Mouse (Mus musculus) heart, embryonic 11.5 days (tissue): ENCODE results near the gene Osbpl9. TPM values are rescaled to one million over a fixed set of nuclear protein-coding genes. Genes with fewer than 3 reads are reported as not detected.

Source experiments
- ATAC-seq: fragments of 200-750 bp; cut with Nextera tagmentation; replicated peaks from 2 replicates; pipeline ENCODE4 v1.8.0; 2017; ENCODE audit warnings: moderate library complexity; ENCODE audit not compliant: insufficient number of reproducible peaks, low FRiP score, low TSS enrichment
- H3K27ac ChIP-seq: fragments of 300-500 bp; sonication (generic); 2 replicates; pipeline ENCODE4 v1.5.1; 2014; ENCODE audit warnings: mild to moderate bottlenecking, low read depth, low read length
- H3K27me3 ChIP-seq: fragments of 300-500 bp; sonication (generic); 2 replicates; pipeline ENCODE4 v1.6.1; 2014; ENCODE audit warnings: mild to moderate bottlenecking, low read length, mixed read lengths; ENCODE audit not compliant: control insufficient read depth, insufficient read depth
- H3K36me3 ChIP-seq: fragments of 300-500 bp; sonication (generic); 2 replicates; pipeline ENCODE4 v1.6.1; 2014; ENCODE audit warnings: mild to moderate bottlenecking, low read length, moderate library complexity, mixed read lengths; ENCODE audit not compliant: control insufficient read depth, insufficient read depth
- H3K4me1 ChIP-seq: fragments of 300-500 bp; sonication (generic); 2 replicates; pipeline ENCODE4 v1.6.1; 2014; ENCODE audit warnings: low read length; ENCODE audit not compliant: control insufficient read depth, insufficient read depth
- H3K4me2 ChIP-seq: fragments of 300-500 bp; sonication (generic); 2 replicates; pipeline ENCODE4 v1.6.1; 2014; ENCODE audit warnings: mild to moderate bottlenecking, moderate library complexity
- H3K4me3 ChIP-seq: fragments of 300-500 bp; sonication (generic); 2 replicates; pipeline ENCODE4 v1.5.1; 2014; ENCODE audit warnings: low read depth, low read length
- H3K9ac ChIP-seq: fragments of 300-500 bp; sonication (generic); 2 replicates; pipeline ENCODE4 v1.6.1; 2014; ENCODE audit warnings: mild to moderate bottlenecking, low read depth, low read length, moderate library complexity
- H3K9me3 ChIP-seq: fragments of 300-500 bp; sonication (generic); replicated peaks from 2 replicates; pipeline ENCODE4 v1.6.1; 2016; ENCODE audit warnings: low read length; ENCODE audit not compliant: control insufficient read depth
- WGBS: fragments of 180-500 bp; shearing (Covaris S2); extraction: QIAGEN DNeasy Blood & Tissue Kit; methylation state at CpG from one replicate; pipeline ENCODE4 v1.1.7; 2014; ENCODE audit not compliant: insufficient replicate concordance; 5-methylcytosine and 5-hydroxymethylcytosine counted together
- polyA plus RNA-seq: library from polyadenylated mRNA; unstranded; fragments of >200 nt; fragmentation: Nextera tagmentation; extraction: Ambion mirVana; gene quantifications from 2 replicates; pipeline ENCODE4 v1.2.1, GENCODE M21; 2014

Gene Osbpl9
- polyA plus RNA-seq, 1 experiment from 2014 or later, result 46.2 TPM

- 78% methylated on average over 5 of the region's 5 CpGs for WGBS
- H3K4me3 ChIP-seq, result no peak overlapping the region
- H3K9me3 ChIP-seq, result no peaks in the 10 kb centered on the region
- H3K4me1 ChIP-seq, result peaks cover 8% of the 10 kb centered on the region
- H3K4me2 ChIP-seq, result no peak overlapping the region
- H3K27ac ChIP-seq, result no peak overlapping the region
- no peaks in the 10 kb centered on the region for H3K27me3 ChIP-seq
- H3K36me3 ChIP-seq, result no peaks in the 10 kb centered on the region
- no peak overlapping the region for H3K9ac ChIP-seq
- ATAC-seq, result no peak
These were observed 8.2 kb downstream of the Osbpl9 start for GRCm38 (mm10) chr4:109193886-109194285.

DNA sequence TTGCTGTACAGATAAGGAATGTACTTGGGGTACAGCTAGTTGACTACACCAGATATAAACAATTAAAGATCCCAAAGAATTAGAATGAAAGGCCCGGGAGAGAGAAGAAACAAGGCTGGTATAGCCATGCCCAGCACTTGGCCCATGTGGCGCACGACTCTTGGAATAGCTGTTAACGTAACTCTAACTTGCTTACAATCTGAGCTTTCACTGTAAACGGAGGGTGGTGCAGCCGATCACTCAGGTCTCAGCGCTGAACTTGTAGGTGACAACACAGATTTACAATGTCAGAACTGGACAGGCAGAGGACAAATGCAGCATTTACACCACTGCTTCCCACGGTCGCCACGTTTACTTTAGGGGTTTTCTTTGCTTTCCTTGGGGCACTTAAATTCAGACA lies 10.5 kb downstream of the Osbpl9 start:
- Histone ChIP-seq H3K9ac (no peak overlapping the region), H3K9me3 (no peaks in the 10 kb centered on the region), H3K4me3 (no peak overlapping the region), H3K27me3 (no peaks in the 10 kb centered on the region), H3K27ac (peak overlapping the region; percentile 59), H3K4me1 (peaks cover 7% of the 10 kb centered on the region), H3K36me3 (no peaks in the 10 kb centered on the region), H3K4me2 (peak overlapping the region; percentile 39)
- no peak for ATAC-seq
- 56% methylated on average over 10 of the region's 10 CpGs for WGBS

- no peak overlapping the region for H3K9ac ChIP-seq
- H3K9me3 ChIP-seq, result no peaks in the 10 kb centered on the region
- no peak for ATAC-seq
- H3K4me1 ChIP-seq, result no peaks in the 10 kb centered on the region
- no peak overlapping the region for H3K27ac ChIP-seq
- H3K4me3 ChIP-seq, result no peak overlapping the region
- no peak overlapping the region for H3K4me2 ChIP-seq
- H3K36me3 ChIP-seq, result no peaks in the 10 kb centered on the region
- 72% methylated on average over 8 of the region's 8 CpGs for WGBS
- H3K27me3 ChIP-seq, result no peaks in the 10 kb centered on the region
These were observed 16.3 kb downstream of the Osbpl9 start for GRCm38 (mm10) chr4:109185616-109186405.

DNA sequence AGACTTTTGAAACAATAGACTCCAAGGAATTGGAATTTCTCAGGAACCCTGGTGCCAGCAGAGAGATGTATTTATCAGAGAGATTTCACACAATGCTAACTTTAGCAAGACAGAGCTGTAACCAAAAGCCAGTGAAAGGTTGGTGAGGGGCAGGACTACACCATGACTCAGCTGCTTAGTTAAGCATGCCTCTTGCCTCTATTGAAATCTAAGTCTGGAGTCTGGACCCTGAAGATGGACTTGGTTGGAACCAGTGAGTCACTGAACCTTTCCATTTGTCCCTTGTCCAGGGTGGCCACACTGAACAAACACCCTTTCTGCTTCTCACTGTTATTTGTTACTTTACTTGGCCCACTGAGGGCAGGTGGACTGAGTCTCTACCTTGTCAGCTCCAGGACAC lies 26.4 kb downstream of the Osbpl9 start:
- Histone ChIP-seq H3K27ac (no peak overlapping the region), H3K4me1 (peaks cover 11% of the 10 kb centered on the region; the same call in 1 of the 2 replicates), H3K4me3 (no peak overlapping the region), H3K27me3 (no peaks in the 10 kb centered on the region), H3K36me3 (no peaks in the 10 kb centered on the region), H3K9me3 (no peaks in the 10 kb centered on the region), H3K9ac (no peak overlapping the region), H3K4me2 (no peak overlapping the region)
- ATAC-seq, result no peak

GRCm38 (mm10) chr4:109173775-109174440 lies 28.2 kb downstream of the Osbpl9 start:
- H3K36me3 ChIP-seq, result no peaks in the 10 kb centered on the region
- peaks cover 11% of the 10 kb centered on the region; the same call in 1 of the 2 replicates for H3K4me1 ChIP-seq
- H3K4me2 ChIP-seq, result no peak overlapping the region
- H3K27me3 ChIP-seq, result no peaks in the 10 kb centered on the region
- H3K9me3 ChIP-seq, result no peaks in the 10 kb centered on the region
- WGBS, result 45% methylated on average over 7 of the region's 7 CpGs
- ATAC-seq, result no peak
- no peak overlapping the region for H3K27ac ChIP-seq
- H3K4me3 ChIP-seq, result no peak overlapping the region
- no peak overlapping the region for H3K9ac ChIP-seq

DNA sequence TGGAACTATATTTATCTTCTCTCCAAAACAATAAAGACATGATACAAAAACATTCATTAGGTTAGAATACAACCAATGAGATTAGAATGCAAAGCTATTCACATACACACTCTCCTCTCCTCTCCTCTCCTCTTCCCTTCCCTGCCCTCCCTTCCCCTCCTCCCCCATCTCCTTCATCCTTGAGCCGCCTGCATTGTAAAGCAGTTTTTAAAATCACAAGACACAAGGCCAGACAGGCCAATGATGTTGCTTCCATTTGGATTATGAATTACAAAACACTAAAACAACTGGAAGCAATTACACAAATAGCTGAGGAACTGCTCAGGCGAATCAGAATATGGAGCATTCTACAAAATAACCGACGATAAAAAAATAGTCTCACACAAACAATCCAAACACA lies 28.7 kb downstream of the Osbpl9 start:
- Histone ChIP-seq H3K4me3 (no peak overlapping the region), H3K27me3 (no peaks in the 10 kb centered on the region), H3K9me3 (no peaks in the 10 kb centered on the region), H3K9ac (no peak overlapping the region), H3K36me3 (no peaks in the 10 kb centered on the region), H3K4me2 (no peak overlapping the region), H3K27ac (no peak overlapping the region), H3K4me1 (peaks cover 11% of the 10 kb centered on the region; the same call in 1 of the 2 replicates)
- ATAC-seq, result no peak
- 77% methylated on average over 4 of the region's 4 CpGs for WGBS

DNA sequence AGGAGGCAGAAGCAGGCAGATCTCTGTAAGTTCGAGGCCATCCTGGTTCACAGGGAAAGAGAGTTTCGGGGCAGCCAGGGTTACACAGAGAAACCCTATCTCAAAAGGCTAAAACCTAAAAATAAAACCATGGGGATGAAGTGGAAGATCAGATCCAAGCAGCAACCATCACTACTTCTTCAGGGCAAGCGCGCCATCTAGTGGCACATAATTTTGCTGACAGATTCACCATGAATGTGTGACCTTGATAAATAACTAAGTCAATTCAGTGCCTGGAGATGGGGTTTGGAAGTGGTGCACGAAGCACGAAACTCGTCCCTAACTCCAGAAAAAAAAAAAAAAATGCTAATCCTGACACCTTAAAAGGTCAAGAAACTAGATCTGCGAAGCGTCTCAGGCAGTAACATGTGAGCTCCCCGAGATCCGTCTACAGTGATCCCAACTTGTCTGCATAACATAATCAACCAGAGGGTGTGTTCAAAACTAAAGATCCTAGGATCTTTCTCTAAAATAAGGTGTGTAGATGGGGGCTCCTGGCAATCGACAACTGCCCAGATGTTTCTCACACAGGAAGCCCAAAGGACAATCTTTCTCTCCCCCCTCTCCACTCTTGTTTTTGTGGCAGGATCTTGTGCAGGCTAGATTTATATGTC lies 36.4 kb downstream of the Osbpl9 start:
- Histone ChIP-seq H3K36me3 (no peaks in the 10 kb centered on the region), H3K9ac (no peak overlapping the region), H3K4me3 (no peak overlapping the region), H3K9me3 (no peaks in the 10 kb centered on the region), H3K27me3 (no peaks in the 10 kb centered on the region), H3K27ac (no peak overlapping the region), H3K4me2 (no peak overlapping the region), H3K4me1 (no peaks in the 10 kb centered on the region)
- 26% methylated on average over 12 of the region's 12 CpGs for WGBS
- ATAC-seq, result no peak

DNA sequence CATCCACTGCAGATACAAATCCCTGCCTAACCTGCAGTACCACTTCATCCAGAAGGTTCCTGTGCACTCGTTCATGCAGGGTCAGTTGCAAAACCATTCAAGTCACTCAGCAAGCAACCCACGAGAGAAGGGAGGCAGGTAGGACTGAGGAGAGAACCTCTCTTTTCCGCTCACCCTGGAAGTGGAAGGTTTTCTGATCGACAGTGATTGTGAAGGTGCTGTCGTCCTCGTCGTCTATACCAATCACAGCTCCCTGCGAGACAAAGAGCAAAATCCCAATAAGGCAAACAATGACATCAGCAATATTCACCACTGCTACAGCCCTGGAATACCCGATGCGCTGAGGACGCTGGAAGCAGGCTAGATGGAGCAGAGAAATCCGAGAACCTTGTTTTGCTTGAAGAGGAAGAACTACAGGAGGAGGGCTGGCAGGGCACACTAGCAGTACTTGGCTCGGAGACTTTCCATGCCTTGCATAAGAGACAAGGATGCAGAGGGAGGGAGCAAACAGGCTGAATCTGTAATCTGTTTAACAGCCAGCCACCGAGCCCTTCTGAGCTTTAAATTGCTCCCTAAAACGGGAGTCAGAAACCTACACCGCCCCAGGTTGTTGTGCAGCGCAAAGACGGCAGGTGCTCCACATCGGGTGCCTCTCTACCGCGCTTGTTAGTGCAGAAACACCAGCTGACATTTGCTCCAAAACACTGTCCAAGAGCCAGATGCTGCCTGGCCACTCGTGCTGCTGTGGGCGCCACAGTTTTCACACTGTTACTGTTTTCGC lies 45.4 kb downstream of the Osbpl9 start:
- ATAC-seq, result no peak; the same call in 1 of the 2 replicates
- H3K9me3 ChIP-seq, result no peaks in the 10 kb centered on the region
- H3K36me3 ChIP-seq, result no peaks in the 10 kb centered on the region
- peak overlapping the region; percentile 24 for H3K4me3 ChIP-seq
- H3K4me1 ChIP-seq, result peaks cover 14% of the 10 kb centered on the region
- 0 out of 2 replicates have a peak overlapping the region, but pooled peaks have one; percentile 36 for H3K9ac ChIP-seq
- H3K27me3 ChIP-seq, result no peaks in the 10 kb centered on the region
- WGBS, result 32% methylated on average over 24 of the region's 24 CpGs
- 0 out of 2 replicates have a peak overlapping the region, but pooled peaks have one; percentile 47 for H3K27ac ChIP-seq
- peak overlapping the region; percentile 62 for H3K4me2 ChIP-seq
